Mouse (Mus musculus) E14TG2a.4 (cell line): ENCODE measurements around the gene Cdc6.

Experiments used
- CTCF ChIP-seq: conservative IDR thresholded peaks from 2 replicates; pipeline ENCODE4 v1.5.1; 2014; ENCODE audit warnings: low read length
- NANOG ChIP-seq: IDR thresholded peaks from 2 replicates; pipeline ENCODE4 v1.6.1; 2014; ENCODE audit warnings: borderline replicate concordance, low read length, mixed read lengths
- POU5F1 ChIP-seq: IDR thresholded peaks from 2 replicates; pipeline ENCODE4 v1.6.1; 2014; ENCODE audit warnings: low read length, borderline replicate concordance

DNA sequence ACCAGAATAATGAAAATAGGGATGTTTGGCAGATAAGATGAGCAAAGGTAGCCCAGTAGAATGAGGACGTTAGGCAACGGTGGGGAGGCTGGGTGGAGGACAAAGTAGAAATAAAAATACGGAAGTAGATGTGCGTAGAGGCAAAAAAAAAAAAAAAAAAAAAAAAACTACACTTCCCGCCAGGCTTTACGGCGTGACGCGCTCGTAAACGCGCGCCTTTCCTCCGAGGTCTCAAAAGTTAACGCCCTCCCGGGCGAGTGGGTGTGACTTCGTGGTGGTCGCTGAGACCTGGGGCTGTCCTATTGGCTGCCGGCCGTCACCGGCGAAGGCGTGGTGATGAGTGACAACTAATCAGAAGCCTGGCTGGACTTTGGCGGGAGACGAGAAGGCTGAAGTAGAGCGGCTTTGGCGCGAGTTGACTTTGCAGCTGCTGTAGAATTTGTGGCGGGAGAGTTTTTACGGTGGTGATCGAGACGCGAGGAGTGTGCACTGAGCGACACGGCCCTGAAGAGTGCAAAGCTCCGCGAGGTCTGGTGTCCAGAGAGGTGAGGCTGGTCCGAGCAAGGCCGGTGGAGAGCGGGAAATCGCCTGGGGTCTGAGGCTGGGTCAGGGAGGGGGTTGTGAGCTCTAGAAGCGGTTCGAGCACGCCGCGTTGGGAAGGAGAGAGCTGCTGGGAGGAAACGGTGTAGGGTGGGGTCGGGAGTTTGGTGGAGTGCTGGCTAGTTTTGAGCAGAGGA, at the start of gene Cdc6:
- no peak for TF ChIP-seq CTCF
- no peak for TF ChIP-seq POU5F1
- TF ChIP-seq NANOG = no peak
